Mouse (Mus musculus): ENCODE measurements at regions not wholly inside any gene's neighbourhood (a gene's known extent, or its start where the extent isn't known, plus 50 kb on each side); places are given as distances from the start of the nearest gene placed in this dataset.
A peak's percentile ranks its signal among the peaks of the same experiment; 100 is the strongest.

DNA sequence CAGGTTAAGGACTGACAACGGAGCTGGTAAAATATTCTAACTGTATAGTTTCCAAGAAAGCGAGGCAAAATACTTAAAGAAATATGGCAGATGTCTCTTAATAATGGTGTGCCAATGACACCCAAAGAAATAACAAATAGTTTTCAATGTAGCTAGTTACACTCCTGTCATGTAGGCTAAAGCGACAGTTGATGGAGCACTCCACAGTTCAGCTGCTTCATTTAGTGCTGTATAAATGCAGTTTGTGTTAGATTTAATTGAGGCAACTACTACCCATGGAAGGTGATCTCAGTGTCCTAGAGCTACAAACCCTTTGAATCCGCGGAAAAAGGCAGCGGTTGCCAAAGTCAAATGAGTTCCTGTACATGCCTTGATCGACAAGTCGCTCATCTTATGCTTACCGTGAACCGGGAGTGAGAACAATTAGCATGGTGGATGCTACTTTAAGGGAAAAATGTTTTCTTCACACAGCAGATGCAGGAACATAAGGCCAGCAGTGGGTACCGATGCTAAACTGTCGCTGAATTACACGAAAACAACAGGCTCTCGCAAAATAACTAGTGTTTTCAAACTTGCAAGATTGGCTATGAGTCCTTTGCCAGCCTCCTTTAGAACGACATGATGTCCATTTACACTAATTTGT lies 961.4 kb downstream of the Mat2b start:
- no peak for DNase-seq (ENCODE audit: low spot score in 2 of 2)

DNA sequence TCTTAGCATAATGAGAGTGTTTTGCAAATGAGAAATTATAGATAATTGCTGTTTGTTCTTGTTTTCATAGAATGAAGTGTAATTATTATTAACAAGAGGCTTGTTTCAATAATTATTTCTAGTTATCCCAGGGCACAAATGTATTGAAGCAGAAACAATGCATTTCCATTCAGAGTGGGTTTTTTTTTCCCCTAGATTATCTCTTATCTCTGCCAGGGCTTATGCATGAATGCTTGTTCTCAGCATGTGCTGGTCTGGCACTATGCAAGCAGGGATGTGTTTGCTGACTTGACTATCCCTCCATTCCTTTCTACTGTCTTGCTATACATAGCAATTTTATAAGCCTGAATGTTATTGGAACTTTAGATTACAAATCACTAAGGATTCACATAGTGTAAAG lies 971.4 kb downstream of the Mat2b start:
- no peak for DNase-seq (ENCODE audit: low spot score in 2 of 2)

DNA sequence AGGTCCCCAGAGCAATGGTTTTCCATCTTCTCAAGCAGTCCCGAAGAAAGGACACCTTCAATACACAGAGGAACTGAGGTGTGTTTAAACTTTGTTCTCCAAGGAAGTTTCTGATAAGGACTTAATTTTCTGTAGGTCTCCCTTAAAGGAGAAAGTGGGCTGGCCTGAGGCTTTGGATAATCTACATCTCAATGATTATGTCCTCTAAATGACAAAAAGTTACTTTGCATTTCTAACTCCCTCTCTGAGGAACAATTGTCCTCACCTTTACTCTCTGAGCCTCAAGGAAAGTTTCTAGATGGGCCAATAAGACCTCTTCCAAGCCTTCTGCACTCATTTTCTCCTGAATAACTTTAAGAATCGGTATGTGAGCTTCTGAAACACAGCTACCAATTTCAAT lies 1016.5 kb downstream of the Mat2b start:
- no peak for DNase-seq (ENCODE audit: low spot score in 2 of 2)

DNA sequence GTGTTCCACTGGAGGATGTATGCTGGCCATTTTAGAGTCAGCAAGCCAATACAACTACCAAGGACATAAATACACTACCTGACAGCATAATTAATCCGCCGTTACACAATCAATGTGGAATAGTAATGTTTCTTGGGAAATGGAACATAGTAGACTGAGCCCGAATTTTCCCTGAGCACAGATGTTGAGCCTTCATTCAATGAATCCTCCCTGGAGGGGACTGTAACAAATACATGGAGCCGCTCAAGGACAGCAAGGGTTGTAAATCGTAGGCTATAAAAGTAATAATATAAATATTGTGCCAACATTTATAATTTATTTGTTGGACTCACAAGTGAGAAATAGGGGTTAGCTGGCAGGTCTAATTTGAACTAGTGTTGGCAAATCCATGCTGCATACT lies 1041.4 kb downstream of the Mat2b start:
- DNase-seq (ENCODE audit: low spot score in 2 of 2): no peak

DNA sequence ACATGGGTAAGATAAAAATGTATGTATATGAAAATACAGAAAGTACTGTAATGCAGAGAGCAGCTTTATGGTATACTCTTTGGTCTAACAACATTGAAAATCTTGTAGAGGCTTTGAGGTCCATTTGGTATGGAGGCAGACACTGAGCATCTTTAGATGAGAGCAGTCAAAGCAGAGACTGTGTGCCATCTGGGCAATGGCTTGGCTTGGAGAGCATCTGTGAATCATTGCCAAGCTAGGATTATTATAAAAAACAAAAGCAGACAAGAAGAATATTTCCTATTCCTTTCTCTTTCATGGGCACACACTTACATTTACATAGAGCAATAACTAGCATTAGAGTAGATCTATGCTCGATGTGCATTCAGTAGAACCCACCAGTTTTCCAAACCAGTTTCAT lies 1075.6 kb downstream of the Mat2b start:
- DNase-seq (ENCODE audit: low spot score in 2 of 2): no peak

DNA sequence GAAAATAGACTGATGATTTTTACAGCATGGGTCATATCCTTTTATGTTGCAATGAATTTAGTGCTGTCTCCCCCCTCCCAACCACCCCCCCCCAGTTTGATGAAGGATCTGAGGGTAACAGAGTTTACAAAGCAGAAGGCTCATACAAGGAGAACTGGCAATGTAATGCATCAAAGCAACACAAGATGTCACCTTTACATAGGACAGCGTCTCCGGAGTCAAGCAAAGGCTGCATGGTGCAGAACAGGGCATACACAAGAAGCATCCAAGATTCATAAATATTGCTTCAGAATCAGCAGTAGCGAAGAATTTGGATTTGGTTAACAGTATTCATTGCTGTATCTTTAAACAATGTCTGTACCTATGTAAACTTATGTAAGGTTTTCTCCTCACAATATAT lies 1079.2 kb downstream of the Mat2b start:
- no peak for DNase-seq (ENCODE audit: low spot score in 2 of 2)

DNA sequence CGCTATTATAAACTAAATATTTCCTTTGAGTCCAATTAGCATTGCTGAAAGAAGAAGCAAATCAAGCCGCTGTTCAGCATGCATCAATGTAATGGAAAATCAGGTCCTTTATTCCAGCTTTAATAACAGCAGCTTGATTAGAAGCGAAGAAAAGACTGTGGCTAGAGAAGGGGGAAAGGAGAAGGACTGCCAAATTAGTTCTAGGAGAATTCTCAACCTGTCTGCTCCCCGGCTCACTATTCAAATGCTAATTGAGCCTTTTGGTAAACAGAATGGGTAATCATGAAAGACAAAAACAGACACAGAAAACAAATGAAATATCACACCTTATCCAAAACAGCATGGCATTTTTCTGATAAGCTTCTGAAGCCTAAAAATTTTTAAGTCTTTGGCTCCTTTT lies 1098.5 kb downstream of the Mat2b start:
- DNase-seq (ENCODE audit: low spot score in 2 of 2): no peak

DNA sequence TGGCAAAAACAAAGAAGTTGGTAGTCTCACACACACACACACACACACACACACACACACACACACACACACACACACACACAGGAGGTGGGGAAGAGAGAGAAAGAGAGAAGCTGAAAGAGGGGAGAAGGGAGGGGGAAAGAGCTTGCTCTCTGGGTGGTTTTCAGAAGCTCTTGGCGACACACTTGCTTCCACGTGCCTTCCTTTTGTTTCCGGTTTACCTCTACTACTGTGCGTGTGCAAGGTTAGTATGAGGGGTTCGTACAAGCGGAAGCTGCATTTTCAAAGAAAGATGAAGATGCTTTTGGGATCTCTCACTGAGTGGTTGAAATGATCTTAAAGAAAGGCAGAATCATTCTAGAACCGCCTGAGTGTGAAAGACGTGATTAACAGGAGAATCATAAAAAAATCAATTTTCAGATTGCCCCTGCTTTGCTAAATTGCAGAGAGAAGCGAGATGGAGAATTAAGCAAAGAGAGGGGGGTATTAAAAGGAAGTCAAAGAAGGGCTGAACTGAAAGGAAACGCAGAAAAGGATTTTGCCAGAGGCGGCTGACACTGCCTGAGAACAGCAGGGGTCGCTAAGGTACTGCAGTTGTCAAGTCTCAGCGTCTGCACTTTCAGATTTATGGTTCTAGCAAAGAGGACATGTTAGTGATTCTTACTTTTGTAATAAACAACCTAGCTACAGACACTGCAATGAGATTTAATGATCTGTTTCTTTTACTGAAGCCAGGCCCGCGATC lies 1106.2 kb downstream of the Mat2b start:
- DNase-seq (ENCODE audit: low spot score in 2 of 2): peak in 1 of 2 experiments; percentile 17

DNA sequence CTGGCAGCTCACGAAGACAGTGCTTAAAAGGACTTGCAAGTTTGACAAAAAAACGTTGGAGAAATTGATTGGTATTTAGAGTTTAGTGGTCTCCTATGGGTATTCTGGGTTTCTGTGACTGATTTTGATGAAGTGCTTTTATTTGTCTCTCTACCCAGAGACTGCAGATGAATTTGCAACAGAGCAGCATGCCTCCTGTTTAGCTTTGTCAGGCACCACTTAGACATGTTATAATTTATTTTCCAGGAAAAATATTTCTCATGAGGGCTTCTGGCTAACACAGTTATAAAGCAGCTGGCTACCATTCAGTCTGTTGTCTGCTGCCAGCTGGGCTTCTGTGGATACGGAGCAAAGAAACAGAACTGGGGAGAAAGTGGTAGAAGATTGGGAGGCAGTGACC lies 1136.7 kb downstream of the Mat2b start:
- no peak for DNase-seq (ENCODE audit: low spot score in 2 of 2)

DNA sequence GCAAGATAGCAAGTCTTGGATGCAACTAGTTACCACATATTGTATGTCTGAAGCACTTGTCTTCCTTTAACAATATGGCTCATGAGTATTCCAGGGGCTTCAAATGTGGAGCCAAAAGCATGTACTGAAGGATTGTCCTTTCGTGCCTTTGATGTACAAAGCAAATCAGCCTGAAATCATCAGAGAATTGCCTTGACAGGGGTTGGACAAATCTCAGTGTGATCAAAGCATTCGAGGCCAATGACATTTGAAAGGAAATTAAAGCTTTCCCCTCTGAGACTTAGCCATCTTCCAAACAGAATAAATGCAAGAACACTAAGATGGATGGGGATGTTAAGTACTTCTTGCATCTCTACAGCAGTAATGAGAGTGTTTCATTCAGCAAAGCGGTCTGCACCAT lies 1144.9 kb downstream of the Mat2b start:
- no peak for DNase-seq (ENCODE audit: low spot score in 2 of 2)

DNA sequence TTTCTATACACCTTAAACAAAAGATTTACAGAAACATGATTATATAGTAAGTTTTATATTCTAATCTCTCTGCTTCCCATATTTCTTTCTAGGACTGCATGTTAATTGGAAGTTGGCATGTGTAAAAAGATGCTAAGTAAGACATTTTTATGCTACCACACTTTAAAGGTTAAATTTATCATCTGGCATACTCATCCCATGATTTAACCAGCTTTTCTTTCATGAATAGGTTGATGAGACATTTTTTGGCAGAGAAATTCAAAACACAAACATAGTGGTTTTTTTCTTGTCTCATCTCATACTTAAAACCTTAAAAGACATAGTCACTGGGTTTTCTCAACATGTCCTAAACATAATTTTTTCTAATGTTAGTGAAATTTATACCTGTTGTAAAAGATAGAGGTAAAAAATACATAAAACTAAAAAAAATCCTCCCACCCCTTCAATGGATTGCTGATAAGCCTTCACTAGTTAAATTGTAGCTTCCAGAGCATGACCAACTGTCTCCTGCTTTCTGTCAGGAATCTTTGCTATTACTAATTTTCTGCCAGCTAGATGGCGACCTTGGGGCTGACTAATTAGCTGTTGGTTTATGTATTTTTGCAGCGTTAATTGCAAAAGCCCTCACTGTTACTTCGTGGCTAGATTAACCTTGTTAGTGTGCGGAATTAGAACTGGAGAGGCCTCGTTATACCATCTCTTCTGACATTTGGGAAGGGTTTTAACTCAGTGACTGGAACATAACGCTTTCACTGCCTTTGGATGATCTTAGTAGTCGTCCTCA lies 1169.9 kb downstream of the Mat2b start:
- no peak for DNase-seq (ENCODE audit: low spot score in 2 of 2)

DNA sequence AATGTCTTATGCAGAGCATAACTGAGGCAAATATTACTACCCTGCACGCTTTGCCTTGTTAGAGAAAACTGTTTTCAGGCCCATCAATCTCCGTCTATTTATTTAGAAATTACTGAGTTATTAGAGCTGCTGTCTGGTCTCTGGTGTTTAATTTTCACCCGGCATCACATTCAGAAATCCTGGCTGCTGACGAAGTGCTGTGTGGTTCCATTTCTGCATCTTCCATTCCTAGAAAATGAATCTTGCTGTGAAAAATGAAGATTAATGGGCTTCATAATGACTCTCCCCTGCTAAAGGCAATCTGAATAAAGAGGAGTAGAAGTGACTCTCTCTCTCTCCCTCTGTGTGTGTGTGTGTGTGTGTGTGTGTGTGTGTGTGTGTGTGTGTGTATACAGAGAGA lies 1199.8 kb downstream of the Mat2b start:
- DNase-seq (ENCODE audit: low spot score in 2 of 2): no peak

DNA sequence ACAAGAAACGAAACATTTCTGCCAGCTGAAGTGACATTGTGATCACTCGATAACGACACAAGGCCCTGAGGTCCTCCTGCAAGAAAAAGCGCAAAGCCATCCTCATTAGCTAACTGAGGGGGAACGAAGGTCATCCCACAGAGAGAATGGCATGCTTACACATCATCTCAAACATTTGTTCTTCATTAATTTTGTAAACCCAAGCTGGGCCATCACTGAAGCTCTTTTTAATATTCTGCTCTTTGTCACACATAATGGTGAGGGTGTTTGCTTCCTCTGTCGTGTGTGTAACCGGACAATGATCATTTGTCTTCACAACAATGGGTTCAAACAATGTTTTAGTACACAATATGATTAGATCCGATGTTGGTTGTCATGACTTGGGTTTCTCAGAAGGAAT lies 1217.9 kb downstream of the Mat2b start:
- no peak for DNase-seq (ENCODE audit: low spot score in 2 of 2)

DNA sequence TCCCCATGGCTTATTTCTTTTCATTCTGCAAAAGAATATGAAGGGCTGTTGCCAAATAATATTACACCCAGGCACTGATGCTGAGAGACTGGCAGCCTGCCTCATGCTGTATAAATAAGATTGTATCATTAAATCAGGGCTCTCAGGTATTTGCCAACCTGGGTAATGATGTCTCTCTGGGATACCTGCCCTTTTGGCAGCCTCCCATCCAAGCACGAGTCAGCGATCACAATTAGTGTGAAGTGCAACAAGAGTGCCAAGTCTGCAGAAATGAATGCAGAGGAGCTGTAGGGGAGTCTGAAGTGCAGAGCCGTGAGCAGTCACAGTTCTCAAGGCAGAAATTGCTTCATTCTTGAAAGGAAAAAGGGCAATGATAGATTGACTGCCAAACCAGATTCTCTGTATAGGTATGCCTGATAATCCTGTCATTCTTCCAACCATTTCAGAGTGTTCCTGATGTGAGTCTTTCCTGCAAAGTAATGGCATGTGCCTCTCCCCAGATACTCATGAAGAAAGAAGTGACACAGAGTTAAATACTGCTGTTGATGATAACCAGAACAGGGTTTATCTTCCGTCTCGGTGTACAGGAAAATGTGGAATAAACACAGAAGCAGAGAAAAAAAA lies 1241.6 kb downstream of the Mat2b start:
- no peak for DNase-seq (ENCODE audit: low spot score in 2 of 2)

DNA sequence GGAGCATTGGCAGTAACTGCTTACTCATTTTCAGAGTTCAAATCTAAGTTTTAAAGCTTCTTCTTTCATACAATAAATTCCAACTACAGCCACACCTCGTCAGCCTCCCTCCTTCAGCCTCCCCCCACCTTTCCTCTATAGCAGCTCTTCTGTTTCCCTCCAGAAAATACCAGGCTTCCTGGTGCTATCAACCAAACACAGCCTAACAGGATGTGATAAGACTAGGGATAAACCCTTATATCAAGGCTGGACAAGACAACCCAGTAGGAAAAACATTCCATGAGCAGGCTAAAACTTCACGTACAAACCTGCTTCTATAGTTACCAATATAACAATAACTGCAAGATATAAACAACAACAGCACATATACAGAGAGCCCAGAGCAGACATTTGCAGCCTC lies 1248.6 kb downstream of the Mat2b start:
- no peak for DNase-seq (ENCODE audit: low spot score in 2 of 2)

DNA sequence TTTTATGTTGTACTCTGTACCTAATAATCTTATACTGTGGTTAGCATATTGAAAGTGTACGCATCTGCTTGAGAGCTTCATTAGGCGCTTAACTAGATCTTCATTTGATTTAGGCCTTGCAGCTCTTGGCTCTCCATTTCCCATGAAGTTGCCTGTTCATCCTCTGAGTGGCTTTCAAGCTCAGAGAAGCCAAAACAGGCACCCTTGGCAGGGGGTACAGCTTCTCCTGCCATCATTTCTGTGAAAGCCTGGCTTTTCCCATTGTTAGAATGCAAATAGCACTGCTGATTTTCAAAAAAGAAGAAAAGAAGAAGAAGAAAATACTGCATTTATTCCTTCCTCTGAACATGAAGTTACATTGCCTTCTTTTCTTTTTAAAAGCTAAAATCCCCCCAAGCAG lies 1283.3 kb downstream of the Mat2b start:
- DNase-seq (ENCODE audit: low spot score in 2 of 2): no peak

DNA sequence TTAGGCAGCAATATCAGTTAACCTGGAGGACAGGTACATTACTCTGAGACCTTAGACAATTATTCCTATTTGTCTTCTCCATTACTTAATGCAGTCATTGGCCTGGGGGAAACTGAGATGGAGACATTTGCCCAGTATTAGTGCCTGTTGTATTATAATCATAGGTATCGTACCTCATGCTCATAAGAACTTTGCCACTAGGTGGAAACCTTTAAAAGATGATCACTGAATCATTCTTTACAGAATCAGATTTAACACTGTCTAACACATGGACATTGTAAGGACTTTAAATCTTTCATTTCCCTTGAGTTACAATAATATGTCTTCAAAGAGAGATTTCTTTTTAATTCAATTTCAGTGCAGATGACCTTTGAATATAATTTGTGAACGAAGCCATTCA lies 1283.8 kb downstream of the Mat2b start:
- no peak for DNase-seq (ENCODE audit: low spot score in 2 of 2)

DNA sequence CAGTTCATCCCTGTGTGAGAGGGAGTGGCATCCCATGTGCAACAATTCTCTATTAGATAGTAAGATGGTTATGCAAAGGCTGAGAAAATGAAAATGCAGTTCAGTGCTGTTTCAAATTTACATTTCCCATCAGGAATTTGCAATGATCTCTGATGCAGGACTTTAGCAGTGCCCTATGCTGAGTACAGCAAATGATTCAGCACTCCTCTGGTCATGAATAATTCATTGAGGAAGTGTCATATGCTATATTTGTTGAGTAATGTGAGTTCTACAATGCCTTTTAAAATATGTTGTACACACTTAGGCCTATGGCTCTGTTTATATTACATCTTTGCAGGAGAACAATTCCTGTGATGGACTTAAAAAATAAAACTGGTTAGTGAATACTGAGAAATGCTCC lies 1330.2 kb downstream of the Mat2b start:
- DNase-seq (ENCODE audit: low spot score in 2 of 2): no peak

DNA sequence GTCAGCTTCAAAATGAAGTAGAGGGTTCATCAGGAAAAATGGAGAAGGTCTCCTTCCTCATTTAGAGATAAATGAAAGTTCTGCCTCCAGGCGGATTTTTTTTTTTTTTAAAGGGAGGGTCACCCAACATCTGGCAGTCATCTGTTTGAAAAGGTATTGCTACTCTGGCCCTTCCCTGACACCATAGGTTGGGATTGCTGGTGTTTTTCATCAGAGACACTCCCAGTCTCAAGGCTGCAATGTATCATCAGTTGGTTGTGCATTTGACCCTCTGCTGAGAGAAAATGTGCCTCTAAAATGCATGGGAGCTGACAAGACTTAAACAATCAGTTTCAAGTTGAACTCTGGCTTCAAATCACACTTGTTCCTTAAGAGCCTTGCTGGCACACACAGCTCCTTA lies 1344.4 kb downstream of the Mat2b start:
- no peak for DNase-seq (ENCODE audit: low spot score in 2 of 2)

All from urinary bladder, postnatal 4 days (tissue).